Mouse (Mus musculus) limb, embryonic 13.5 days (tissue): ENCODE data around the gene Parp16. TPM values are rescaled to one million over a fixed set of nuclear protein-coding genes. Genes with fewer than 3 reads are reported as not detected.
"Not testable (repeated sequence)": the region's sequence is repeated elsewhere in the genome, so short reads cannot be mapped to it uniquely, and the experiment has no call there.

ENCODE experiments used
- ATAC-seq: fragments of 200-750 bp; cut with Nextera tagmentation; 2 replicates; pipeline ENCODE4 v1.8.0; 2017; ENCODE audit warnings: low read depth, moderate number of reproducible peaks, moderate TSS enrichment; ENCODE audit not compliant: low FRiP score
- H3K27ac ChIP-seq: fragments of 300-500 bp; sonication (generic); 2 replicates; pipeline ENCODE4 v1.5.1; 2015; ENCODE audit warnings: inconsistent platforms, mild to moderate bottlenecking, moderate library complexity
- H3K27me3 ChIP-seq: fragments of 300-500 bp; sonication (generic); 2 replicates; pipeline ENCODE4 v1.6.1; 2015; ENCODE audit warnings: mild to moderate bottlenecking, inconsistent platforms
- H3K36me3 ChIP-seq: fragments of 300-500 bp; sonication (generic); 2 replicates; pipeline ENCODE4 v1.6.1; 2015; ENCODE audit warnings: inconsistent platforms, mild to moderate bottlenecking, moderate library complexity
- H3K4me1 ChIP-seq: fragments of 300-500 bp; sonication (generic); 2 replicates; pipeline ENCODE4 v1.6.1; 2015; ENCODE audit warnings: inconsistent platforms
- H3K4me2 ChIP-seq: fragments of 300-500 bp; sonication (generic); replicated peaks from 2 replicates; pipeline ENCODE4 v1.6.1; 2015; ENCODE audit warnings: inconsistent platforms, mild to moderate bottlenecking, moderate library complexity
- H3K4me3 ChIP-seq: fragments of 300-500 bp; sonication (generic); 2 replicates; pipeline ENCODE4 v1.5.1; 2015; ENCODE audit warnings: moderate library complexity, mild to moderate bottlenecking, inconsistent platforms
- H3K9ac ChIP-seq: fragments of 300-500 bp; sonication (generic); 2 replicates; pipeline ENCODE4 v1.6.1; 2015; ENCODE audit warnings: mild to moderate bottlenecking, inconsistent platforms
- H3K9me3 ChIP-seq: fragments of 300-500 bp; sonication (generic); 2 replicates; pipeline ENCODE4 v1.6.1; 2016; ENCODE audit warnings: inconsistent platforms
- WGBS: fragments of 180-500 bp; shearing (Covaris S2); methylation state at CpG from one replicate; pipeline ENCODE4 v1.1.7; 2015; 5-methylcytosine and 5-hydroxymethylcytosine counted together
- polyA plus RNA-seq: library from polyadenylated mRNA; unstranded; fragments of >200 nt; fragmentation: Nextera tagmentation; extraction: Ambion mirVana; gene quantifications from 2 replicates; pipeline ENCODE4 v1.2.1, GENCODE M21; 2015

Gene Parp16
- polyA plus RNA-seq, 1 experiment from 2014 or later = 7.0 TPM

GRCm38 (mm10) chr9:65288252-65288651, 93.1 kb downstream of the Parp16 start:
- not testable (repeated sequence) for H3K9me3 ChIP-seq, H3K27me3 ChIP-seq, H3K27ac ChIP-seq, H3K36me3 ChIP-seq, H3K4me1 ChIP-seq, H3K4me2 ChIP-seq, H3K4me3 ChIP-seq, ATAC-seq, H3K9ac ChIP-seq
- WGBS = 84% methylated on average over 5 of the region's 5 CpGs

Other genes starting within 250 kb of the Parp16 start
- 0.06 TPM in 1 of 2 replicates, not detected in the other for gene Slc24a1, start 243.7 kb upstream of the Parp16 start, polyA plus RNA-seq
- 52.4 and 54.9 TPM in 2 replicates for gene Ints14, start 234.4 kb upstream of the Parp16 start, polyA plus RNA-seq
- 92.7 and 97.3 TPM in 2 replicates for gene Hacd3, start 173.7 kb upstream of the Parp16 start, polyA plus RNA-seq
- 32.5 and 37.0 TPM in 2 replicates for gene Dpp8, start 162.9 kb upstream of the Parp16 start, polyA plus RNA-seq
- gene Igdcc4, start 93.9 kb upstream of the Parp16 start, polyA plus RNA-seq = 24.7 and 27.6 TPM in 2 replicates
- 1.2 and 2.1 TPM in 2 replicates for gene Igdcc3, start 54.2 kb upstream of the Parp16 start, polyA plus RNA-seq
- gene Cilp, start 69.8 kb downstream of the Parp16 start, polyA plus RNA-seq = 1.9 TPM in 2 replicates
- 62.3 and 66.2 TPM in 2 replicates for gene Clpx, start 98.9 kb downstream of the Parp16 start, polyA plus RNA-seq
- 10.4 and 10.6 TPM in 2 replicates for gene Pdcd7, start 150.8 kb downstream of the Parp16 start, polyA plus RNA-seq
- gene Ubap1l, start 165.7 kb downstream of the Parp16 start, polyA plus RNA-seq = 0.42 and 0.49 TPM in 2 replicates
- 1.4 and 1.6 TPM in 2 replicates for gene Kbtbd13, start 196.3 kb downstream of the Parp16 start, polyA plus RNA-seq
- gene Rasl12, start 203.2 kb downstream of the Parp16 start, polyA plus RNA-seq = 9.7 and 11.1 TPM in 2 replicates
- not detected in 2 replicates for gene Slc51b, start 227.6 kb downstream of the Parp16 start, polyA plus RNA-seq
- gene Mtfmt, start 240.4 kb downstream of the Parp16 start, polyA plus RNA-seq = 24.2 and 25.2 TPM in 2 replicates